Mouse (Mus musculus) limb, embryonic 12.5 days (tissue): ENCODE measurements around the gene Hspa1b. TPM values are rescaled to one million over a fixed set of nuclear protein-coding genes. Genes with fewer than 3 reads are reported as not detected.
"Not testable (repeated sequence)": the region's sequence is repeated elsewhere in the genome, so short reads cannot be mapped to it uniquely, and the experiment has no call there.

ENCODE experiments used
- ATAC-seq: fragments of 200-750 bp; cut with Nextera tagmentation; 2 replicates; pipeline ENCODE4 v1.8.0; 2017; ENCODE audit warnings: low read depth, moderate TSS enrichment; ENCODE audit not compliant: insufficient number of reproducible peaks, insufficient read depth, low FRiP score, low TSS enrichment
- H3K27ac ChIP-seq: fragments of 300-500 bp; sonication (generic); 2 replicates; pipeline ENCODE4 v1.5.1; 2016; ENCODE audit warnings: mild to moderate bottlenecking, moderate library complexity
- H3K27me3 ChIP-seq: fragments of 300-500 bp; sonication (generic); 2 replicates; pipeline ENCODE4 v1.6.1; 2016; ENCODE audit warnings: mild to moderate bottlenecking, moderate library complexity
- H3K36me3 ChIP-seq: fragments of 300-500 bp; sonication (generic); 2 replicates; pipeline ENCODE4 v1.6.1; 2016; ENCODE audit warnings: mild to moderate bottlenecking, moderate library complexity
- H3K4me1 ChIP-seq: fragments of 300-500 bp; sonication (generic); replicated peaks from 2 replicates; pipeline ENCODE4 v1.6.1; 2016
- H3K4me2 ChIP-seq: fragments of 300-500 bp; sonication (generic); 2 replicates; pipeline ENCODE4 v1.6.1; 2016; ENCODE audit warnings: mild to moderate bottlenecking, moderate library complexity
- H3K4me3 ChIP-seq: fragments of 300-500 bp; sonication (generic); replicated peaks from 2 replicates; pipeline ENCODE4 v1.5.1; 2016; ENCODE audit warnings: mild to moderate bottlenecking
- H3K9ac ChIP-seq: fragments of 300-500 bp; sonication (generic); replicated peaks from 2 replicates; pipeline ENCODE4 v1.6.1; 2016; ENCODE audit warnings: mild to moderate bottlenecking, moderate library complexity
- H3K9me3 ChIP-seq: fragments of 300-500 bp; sonication (generic); 2 replicates; pipeline ENCODE4 v1.6.1; 2016; ENCODE audit warnings: mild to moderate bottlenecking, moderate library complexity
- WGBS: fragments of 180-500 bp; shearing (Covaris S2); methylation state at CpG from one replicate; pipeline ENCODE4 v1.1.7; 2016; 5-methylcytosine and 5-hydroxymethylcytosine counted together
- polyA plus RNA-seq: library from polyadenylated mRNA; unstranded; fragments of >200 nt; fragmentation: Nextera tagmentation; extraction: Ambion mirVana; gene quantifications from 2 replicates; pipeline ENCODE4 v1.2.1, GENCODE M21; 2016

Hspa1b gene
- polyA plus RNA-seq, 1 experiment from 2014 or later, result not detected

DNA sequence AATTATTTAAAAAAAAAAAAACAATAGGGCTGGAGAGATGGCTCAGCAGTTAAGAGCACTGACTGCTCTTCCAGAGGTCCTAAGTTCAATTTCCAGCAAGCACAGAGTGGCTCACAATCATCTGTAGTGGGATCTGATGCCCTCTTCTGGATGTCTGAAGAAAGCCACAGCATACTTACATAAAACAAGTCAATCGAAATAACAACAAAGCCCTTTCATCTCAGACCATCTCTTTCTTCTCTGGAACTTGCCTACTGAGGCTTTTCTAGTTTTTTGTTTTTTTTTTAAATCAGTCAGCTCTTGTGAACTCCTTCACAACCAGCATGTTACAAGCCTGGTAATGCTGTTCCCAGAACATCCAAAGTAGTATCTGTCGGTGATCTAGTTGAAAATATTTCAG is 21.6 kb upstream of the Hspa1b start:
- Histone ChIP-seq H3K27ac (no peak overlapping the region; the same call in 1 of the 2 replicates), H3K9me3 (no peaks in the 10 kb centered on the region), H3K4me2 (peak overlapping the region; percentile 72), H3K36me3 (peaks cover 10% of the 10 kb centered on the region), H3K4me3 (peak overlapping the region; percentile 87), H3K27me3 (no peaks in the 10 kb centered on the region), H3K4me1 (peaks cover 16% of the 10 kb centered on the region), H3K9ac (peak overlapping the region; percentile 91)
- 15% methylated on average over 2 of the region's 2 CpGs for WGBS
- ATAC-seq, result no peak

DNA sequence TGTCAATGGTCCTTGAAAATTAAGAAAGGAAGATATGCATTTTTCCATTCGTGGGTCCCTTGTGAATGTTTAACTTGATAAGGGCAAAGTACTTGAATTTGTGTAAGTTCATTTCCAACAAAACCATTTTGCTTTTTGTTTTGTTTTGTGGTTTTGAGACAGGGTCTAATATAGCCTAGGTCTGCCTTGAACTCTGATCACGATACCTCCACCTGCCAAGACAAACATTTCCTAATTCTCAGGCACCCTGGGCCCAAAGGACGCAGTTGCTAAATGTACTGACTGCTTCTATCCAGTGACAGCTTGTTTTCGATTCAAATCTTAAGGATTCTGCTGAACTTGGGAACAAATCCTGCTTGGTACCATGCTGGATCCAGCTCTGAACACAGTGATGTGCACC is 20.6 kb upstream of the Hspa1b start:
- no peaks in the 10 kb centered on the region for H3K27me3 ChIP-seq
- H3K36me3 ChIP-seq, result no peaks in the 10 kb centered on the region
- ATAC-seq, result no peak
- H3K4me2 ChIP-seq, result no peak overlapping the region
- WGBS, result 89% methylated on average over 4 of the region's 4 CpGs
- no peak overlapping the region for H3K9ac ChIP-seq
- H3K27ac ChIP-seq, result no peak overlapping the region
- H3K4me3 ChIP-seq, result no peak overlapping the region
- H3K4me1 ChIP-seq, result peaks cover 16% of the 10 kb centered on the region
- H3K9me3 ChIP-seq, result no peaks in the 10 kb centered on the region

DNA sequence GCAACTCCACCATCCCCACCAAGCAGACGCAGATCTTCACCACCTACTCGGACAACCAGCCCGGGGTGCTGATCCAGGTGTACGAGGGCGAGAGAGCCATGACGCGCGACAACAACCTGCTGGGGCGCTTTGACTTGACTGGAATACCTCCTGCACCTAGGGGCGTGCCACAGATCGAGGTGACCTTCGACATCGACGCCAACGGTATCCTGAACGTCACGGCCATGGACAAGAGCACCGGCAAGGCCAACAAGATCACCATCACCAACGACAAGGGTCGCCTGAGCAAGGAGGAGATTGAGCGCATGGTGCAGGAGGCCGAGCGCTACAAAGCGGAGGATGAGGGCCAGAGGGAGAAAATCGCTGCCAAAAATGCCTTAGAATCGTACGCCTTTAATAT is 19.2 kb upstream of the Hspa1b start:
- Histone ChIP-seq H3K27ac (no peak overlapping the region), H3K4me1 (peaks cover 16% of the 10 kb centered on the region), H3K4me2 (no peak overlapping the region), H3K9ac (no peak overlapping the region), H3K27me3 (no peaks in the 10 kb centered on the region), H3K36me3 (no peaks in the 10 kb centered on the region), H3K9me3 (no peaks in the 10 kb centered on the region), H3K4me3 (no peak overlapping the region)
- 89% methylated on average over 27 of the region's 27 CpGs for WGBS
- ATAC-seq, result no peak

DNA sequence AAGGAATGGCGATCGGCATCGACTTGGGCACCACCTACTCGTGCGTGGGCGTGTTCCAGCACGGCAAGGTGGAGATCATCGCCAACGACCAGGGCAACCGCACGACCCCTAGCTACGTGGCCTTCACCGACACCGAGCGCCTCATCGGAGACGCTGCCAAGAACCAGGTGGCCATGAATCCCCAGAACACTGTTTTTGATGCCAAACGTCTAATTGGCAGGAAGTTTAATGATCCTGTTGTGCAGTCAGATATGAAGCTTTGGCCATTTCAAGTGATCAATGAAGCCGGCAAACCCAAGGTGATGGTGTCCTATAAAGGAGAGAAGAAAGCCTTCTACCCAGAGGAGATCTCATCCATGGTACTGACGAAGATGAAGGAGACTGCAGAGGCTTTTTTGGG is 18.0 kb upstream of the Hspa1b start:
- Histone ChIP-seq H3K9me3 (no peaks in the 10 kb centered on the region), H3K4me2 (no peak overlapping the region), H3K27me3 (no peaks in the 10 kb centered on the region), H3K4me3 (no peak overlapping the region), H3K27ac (no peak overlapping the region), H3K9ac (no peak overlapping the region), H3K36me3 (no peaks in the 10 kb centered on the region), H3K4me1 (peaks cover 12% of the 10 kb centered on the region)
- 91% methylated on average over 20 of the region's 20 CpGs for WGBS
- no peak for ATAC-seq

DNA sequence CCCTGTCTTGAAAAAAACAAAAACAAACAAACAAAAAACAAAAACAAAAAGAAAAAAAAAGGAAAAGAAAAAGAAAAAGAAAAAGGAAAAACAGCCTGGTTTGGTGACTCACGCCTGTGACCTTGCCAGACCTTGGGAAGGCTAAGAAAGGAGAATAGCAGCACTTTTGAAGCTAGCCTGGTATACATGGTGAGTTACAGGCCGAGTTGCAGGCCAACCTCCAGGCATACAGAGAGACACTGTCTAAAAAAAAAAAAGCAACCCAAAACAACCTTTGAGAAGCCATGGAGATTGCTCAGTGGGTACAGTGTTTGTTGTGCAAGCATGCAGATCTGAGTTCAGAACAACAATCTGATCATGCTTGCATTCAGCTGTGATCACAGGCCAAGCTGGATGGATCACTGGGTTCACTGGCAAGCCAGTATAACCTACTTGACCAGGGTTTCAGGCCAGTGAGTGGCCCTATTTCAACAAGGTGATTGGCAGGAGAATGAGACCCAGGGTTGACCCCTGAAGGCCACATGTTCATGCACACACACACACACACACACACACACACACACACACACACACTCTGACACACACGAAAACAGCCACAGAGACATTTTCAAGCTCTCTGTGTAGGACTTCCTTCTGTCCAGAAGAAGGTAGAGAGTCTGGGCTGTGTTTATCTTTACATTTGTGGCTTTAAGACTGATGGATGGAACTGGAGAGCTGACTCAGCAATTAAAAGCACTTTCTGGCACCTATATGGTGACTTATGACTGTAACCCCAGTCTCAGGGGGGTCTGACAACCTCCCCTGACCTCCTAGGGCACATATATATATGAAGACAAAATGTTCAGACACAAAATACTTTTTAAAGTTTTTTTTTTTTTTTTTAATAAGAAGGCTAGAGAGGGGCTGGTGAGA is 16.8 kb upstream of the Hspa1b start:
- Histone ChIP-seq H3K9me3 (no peaks in the 10 kb centered on the region), H3K4me3 (no peak overlapping the region), H3K9ac (no peak overlapping the region), H3K4me2 (no peak overlapping the region), H3K27ac (no peak overlapping the region), H3K27me3 (no peaks in the 10 kb centered on the region), H3K36me3 (no peaks in the 10 kb centered on the region), H3K4me1 (peaks cover 8% of the 10 kb centered on the region)
- WGBS, result 77% methylated on average over 3 of the region's 3 CpGs
- no peak for ATAC-seq

DNA sequence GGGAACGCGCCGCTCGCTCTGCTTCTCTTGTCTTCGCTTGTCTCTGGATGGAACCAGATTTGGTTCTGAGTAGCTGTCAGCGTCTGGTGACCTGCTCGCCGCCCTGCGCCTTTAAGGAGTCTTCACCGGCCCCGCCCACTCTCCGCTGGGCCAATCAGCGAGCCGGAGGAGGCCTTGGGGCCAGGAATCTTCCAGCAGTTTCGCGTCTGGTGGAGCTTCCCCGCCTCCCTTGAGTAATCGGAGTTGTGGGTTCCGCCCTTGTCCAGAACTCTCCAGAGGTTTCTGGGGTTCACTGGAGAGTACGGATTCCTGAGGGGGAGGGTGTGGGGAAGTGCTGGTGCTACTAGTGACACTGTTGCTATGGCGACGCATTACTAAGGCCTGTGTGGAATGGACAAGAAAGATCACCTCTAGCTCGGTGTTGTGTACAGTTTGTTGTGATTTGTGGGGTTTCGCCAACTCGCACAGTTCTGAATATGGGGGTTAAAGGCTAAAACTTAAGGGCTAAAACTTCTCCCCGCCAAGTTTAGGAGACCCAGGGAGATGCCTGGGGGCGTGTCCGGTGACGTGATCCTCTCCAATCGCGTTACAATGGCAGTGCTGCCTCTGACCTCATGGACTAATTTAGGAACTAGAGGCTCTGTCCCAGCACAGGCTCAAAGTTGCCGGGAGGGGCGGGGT is 13.2 kb upstream of the Hspa1b start, which contains the start of the genes Hspa1a and Hspa1l:
TSS of gene Hspa1a (minus strand) at position 88 of the 681 bp plus-strand sequence.
TSS of gene Hspa1l (plus strand) at position 635 of the 681 bp plus-strand sequence.
- peaks cover 31% of the 10 kb centered on the region for H3K27me3 ChIP-seq
- peak; percentile 86 for ATAC-seq
- peak within 1 kb of the TSS; percentile 34; the same call in 1 of the 2 replicates for H3K9ac ChIP-seq
- not testable (repeated sequence) for H3K36me3 ChIP-seq, H3K9me3 ChIP-seq, H3K4me1 ChIP-seq
- H3K27ac ChIP-seq, result 0 out of 2 replicates have a peak within 1 kb of the TSS, but pooled peaks have one; percentile 20
- under 1% methylated on average over 33 of the region's 33 CpGs for WGBS
- H3K4me3 ChIP-seq, result peak within 1 kb of the TSS; percentile 42
- H3K4me2 ChIP-seq, result peak within 1 kb of the TSS; percentile 77

DNA sequence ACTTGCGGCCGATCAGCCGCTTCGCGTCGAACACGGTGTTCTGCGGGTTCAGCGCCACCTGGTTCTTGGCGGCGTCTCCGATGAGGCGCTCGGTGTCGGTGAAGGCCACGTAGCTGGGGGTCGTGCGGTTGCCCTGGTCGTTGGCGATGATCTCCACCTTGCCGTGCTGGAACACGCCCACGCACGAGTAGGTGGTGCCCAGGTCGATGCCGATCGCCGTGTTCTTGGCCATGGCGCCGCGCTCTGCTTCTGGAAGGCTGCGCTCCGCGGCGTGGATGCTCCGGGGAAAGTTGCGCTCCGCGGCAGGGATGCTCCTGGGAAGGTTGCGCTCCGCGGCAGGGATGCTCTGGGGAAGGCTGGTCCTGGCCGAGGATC is 12.6 kb upstream of the Hspa1b start:
- Histone ChIP-seq H3K4me3 (peak overlapping the region; percentile 42), H3K27me3 (peaks cover 36% of the 10 kb centered on the region), H3K4me2 (peak overlapping the region; percentile 77)
- H3K9ac ChIP-seq, H3K36me3 ChIP-seq, H3K27ac ChIP-seq, H3K9me3 ChIP-seq, H3K4me1 ChIP-seq: not testable (repeated sequence)
- WGBS, result 4% methylated on average over 28 of the region's 43 CpGs
- peak; percentile 40; the same call in 1 of the 2 replicates for ATAC-seq

DNA sequence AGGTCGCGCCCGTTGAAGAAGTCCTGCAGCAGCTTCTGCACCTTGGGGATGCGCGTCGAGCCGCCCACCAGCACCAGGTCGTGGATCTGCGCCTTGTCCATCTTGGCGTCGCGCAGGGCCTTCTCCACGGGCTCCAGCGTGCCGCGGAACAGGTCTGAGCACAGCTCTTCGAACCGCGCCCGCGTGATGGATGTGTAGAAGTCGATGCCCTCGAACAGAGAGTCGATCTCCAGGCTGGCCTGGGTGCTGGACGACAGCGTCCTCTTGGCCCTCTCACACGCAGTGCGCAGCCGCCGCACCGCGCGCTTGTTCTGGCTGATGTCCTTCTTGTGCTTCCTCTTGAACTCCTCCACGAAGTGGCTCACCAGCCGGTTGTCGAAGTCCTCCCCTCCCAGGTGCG is 11.8 kb upstream of the Hspa1b start:
- H3K27ac ChIP-seq, H3K4me2 ChIP-seq, H3K9me3 ChIP-seq, H3K4me3 ChIP-seq, H3K36me3 ChIP-seq, H3K4me1 ChIP-seq, ATAC-seq, H3K9ac ChIP-seq: not testable (repeated sequence)
- 41% methylated on average over 26 of the region's 37 CpGs for WGBS
- H3K27me3 ChIP-seq, result peaks cover 39% of the 10 kb centered on the region

DNA sequence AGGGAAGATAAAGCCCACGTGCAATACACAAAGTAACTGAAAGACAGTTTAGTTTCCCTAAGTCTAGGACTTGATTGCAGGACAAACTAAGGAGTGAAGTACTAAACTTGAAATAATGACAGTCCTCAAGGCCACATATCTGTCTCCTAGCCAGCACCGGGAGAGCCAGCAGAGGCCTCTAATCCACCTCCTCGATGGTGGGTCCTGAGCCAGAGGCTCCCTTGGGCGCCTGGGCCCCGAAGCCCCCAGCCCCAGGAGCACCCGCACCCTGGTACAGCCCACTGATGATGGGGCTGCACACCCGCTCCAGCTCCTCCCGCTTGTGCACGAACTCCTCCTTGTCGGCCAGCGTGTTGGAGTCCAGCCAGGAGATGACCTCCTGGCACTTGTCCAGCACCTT is 10.8 kb upstream of the Hspa1b start, which contains the start of gene Gm20481:
TSS of gene Gm20481 (plus strand) at position 91 of the 400 bp plus-strand sequence.
- not testable (repeated sequence) for H3K4me2 ChIP-seq, H3K36me3 ChIP-seq, H3K9ac ChIP-seq, H3K27ac ChIP-seq, ATAC-seq, H3K9me3 ChIP-seq, H3K4me1 ChIP-seq, H3K4me3 ChIP-seq
- 68% methylated on average over 9 of the region's 11 CpGs for WGBS
- peaks cover 40% of the 10 kb centered on the region for H3K27me3 ChIP-seq

DNA sequence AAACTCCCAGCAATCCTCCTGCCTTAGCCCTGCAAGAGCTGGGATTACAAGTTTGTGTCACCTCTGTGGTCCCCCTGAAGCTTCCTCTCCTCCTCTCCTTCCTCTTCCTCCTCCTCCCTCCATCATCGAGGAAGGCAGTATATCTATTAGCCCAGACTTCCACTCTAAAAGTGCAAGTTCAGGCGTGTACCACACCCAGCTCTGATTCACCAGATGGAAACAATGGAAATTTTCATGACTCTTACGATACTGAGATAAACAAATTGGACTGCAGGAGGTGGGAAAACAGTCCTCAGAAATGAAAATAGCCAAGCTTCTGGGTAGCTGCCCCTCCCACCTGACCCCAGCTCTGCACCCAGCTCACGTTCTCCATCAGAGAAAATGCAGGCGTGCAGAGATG is 6.6 kb upstream of the Hspa1b start:
- Histone ChIP-seq H3K27ac (no peak overlapping the region), H3K4me3 (no peak overlapping the region), H3K4me1 (no peaks in the 10 kb centered on the region), H3K36me3 (no peaks in the 10 kb centered on the region), H3K4me2 (no peak overlapping the region), H3K9me3 (no peaks in the 10 kb centered on the region), H3K27me3 (peaks cover 65% of the 10 kb centered on the region), H3K9ac (no peak overlapping the region)
- no peak for ATAC-seq
- 81% methylated on average over 5 of the region's 5 CpGs for WGBS

DNA sequence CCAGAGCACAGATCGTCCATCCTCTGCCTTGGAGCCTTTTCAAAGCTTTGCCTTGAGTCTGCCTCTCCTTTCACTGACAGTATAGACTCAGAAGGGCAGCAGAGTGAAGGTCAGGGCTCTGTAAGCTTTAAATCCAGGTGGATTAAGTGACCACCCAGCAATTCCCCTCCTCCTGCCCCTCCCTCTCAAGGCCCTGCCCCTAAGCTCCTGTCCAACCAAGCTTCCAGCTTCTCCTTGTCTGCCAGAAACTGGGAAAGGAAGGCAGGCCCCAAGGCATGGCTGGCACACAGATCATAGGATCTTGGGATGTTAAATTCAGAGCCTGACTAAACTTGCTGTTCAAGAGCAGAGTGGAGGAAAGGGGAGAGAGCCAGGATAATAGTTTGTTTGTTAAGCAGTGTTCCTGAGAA is 5.6 kb upstream of the Hspa1b start:
- H3K4me3 ChIP-seq, result no peak overlapping the region
- H3K27me3 ChIP-seq, result peaks cover 58% of the 10 kb centered on the region
- no peaks in the 10 kb centered on the region for H3K9me3 ChIP-seq
- 23% methylated on average over 1 of the region's 1 CpGs for WGBS
- no peak overlapping the region for H3K4me2 ChIP-seq
- H3K27ac ChIP-seq, result no peak overlapping the region
- no peak for ATAC-seq
- H3K4me1 ChIP-seq, result peaks cover 8% of the 10 kb centered on the region
- H3K36me3 ChIP-seq, result no peaks in the 10 kb centered on the region
- no peak overlapping the region for H3K9ac ChIP-seq
